Mouse (Mus musculus) intestine, postnatal 0 days (tissue): Measurements from ENCODE around the gene S1pr1. TPM values are rescaled to one million over a fixed set of nuclear protein-coding genes. Genes with fewer than 3 reads are reported as not detected.

ENCODE experiments used
- ATAC-seq: fragments of 200-750 bp; cut with Nextera tagmentation; 2 replicates; pipeline ENCODE4 v1.8.0; 2017; ENCODE audit warnings: mild to moderate bottlenecking, moderate TSS enrichment, moderate library complexity
- H3K27ac ChIP-seq: fragments of 300-500 bp; sonication (generic); 2 replicates; pipeline ENCODE4 v1.5.1; 2014; ENCODE audit warnings: mild to moderate bottlenecking, low read depth, low read length, moderate library complexity
- H3K27me3 ChIP-seq: fragments of 300-500 bp; sonication (generic); replicated peaks from 2 replicates; pipeline ENCODE4 v1.6.1; 2014; ENCODE audit warnings: low read length, mixed read lengths; ENCODE audit not compliant: control insufficient read depth, insufficient read depth
- H3K36me3 ChIP-seq: fragments of 300-500 bp; sonication (generic); 2 replicates; pipeline ENCODE4 v1.6.1; 2014; ENCODE audit warnings: mild to moderate bottlenecking, moderate library complexity; ENCODE audit not compliant: control insufficient read depth, insufficient read depth
- H3K4me1 ChIP-seq: fragments of 300-500 bp; sonication (generic); replicated peaks from 2 replicates; pipeline ENCODE4 v1.6.1; 2014; ENCODE audit warnings: antibody characterized with exemption, low read length, mixed read lengths; ENCODE audit not compliant: control insufficient read depth, insufficient read depth
- H3K4me2 ChIP-seq: fragments of 300-500 bp; sonication (generic); replicated peaks from 2 replicates; pipeline ENCODE4 v1.6.1; 2014; ENCODE audit warnings: low read depth, mild to moderate bottlenecking, moderate library complexity
- H3K4me3 ChIP-seq: fragments of 300-500 bp; sonication (generic); 2 replicates; pipeline ENCODE4 v1.5.1; 2014; ENCODE audit warnings: low read depth, low read length
- H3K9ac ChIP-seq: fragments of 300-500 bp; sonication (generic); 2 replicates; pipeline ENCODE4 v1.6.1; 2014; ENCODE audit warnings: mild to moderate bottlenecking, low read depth, low read length
- H3K9me3 ChIP-seq: fragments of 300-500 bp; sonication (generic); 2 replicates; pipeline ENCODE4 v1.6.1; 2016; ENCODE audit warnings: mixed run types; ENCODE audit not compliant: control insufficient read depth
- CTCF ChIP-seq: sonication (generic); IDR thresholded peaks from 2 replicates; pipeline ENCODE4 v1.5.1; 2016; ENCODE audit warnings: low read depth, mild to moderate bottlenecking, control low read depth, antibody characterized with exemption, moderate library complexity
- WGBS: fragments of 180-500 bp; shearing (Covaris S2); extraction: QIAGEN DNeasy Blood & Tissue Kit; methylation state at CpG from one replicate; pipeline ENCODE4 v1.1.7; 2014; 5-methylcytosine and 5-hydroxymethylcytosine counted together
- polyA plus RNA-seq: library from polyadenylated mRNA; unstranded; fragments of >200 nt; fragmentation: Nextera tagmentation; extraction: Ambion mirVana; gene quantifications from 2 replicates; pipeline ENCODE4 v1.2.1, GENCODE M21; 2015

The S1pr1 gene
- polyA plus RNA-seq, 1 experiment from 2014 or later: 7.6 TPM

DNA sequence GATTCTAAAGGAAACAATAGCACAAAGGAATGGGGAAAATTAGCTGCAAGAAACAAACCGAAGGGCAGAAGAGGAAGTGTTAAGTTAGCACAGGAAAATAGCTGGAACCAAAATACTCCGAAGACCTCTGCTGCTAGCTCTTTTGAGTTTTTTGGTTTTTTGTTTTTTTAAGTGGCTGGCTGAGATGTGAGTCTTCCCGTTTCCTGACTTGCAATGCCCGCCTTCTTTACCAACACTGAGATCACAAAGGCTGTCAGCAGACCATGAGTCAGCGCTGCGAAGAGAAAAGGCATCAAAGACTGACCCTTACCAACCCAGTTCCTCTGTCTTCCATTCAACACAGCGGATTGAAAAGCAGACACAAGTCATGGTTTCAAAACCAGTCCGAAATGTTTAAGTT, 25.5 kb downstream of the S1pr1 start:
- H3K27me3 ChIP-seq: no peaks in the 10 kb centered on the region
- no peak overlapping the region for H3K27ac ChIP-seq
- no peaks in the 10 kb centered on the region for H3K36me3 ChIP-seq
- H3K4me1 ChIP-seq: no peaks in the 10 kb centered on the region
- 59% methylated on average over 8 of the region's 8 CpGs for WGBS
- no peak overlapping the region for H3K4me2 ChIP-seq
- ATAC-seq: no peak
- no peak overlapping the region for H3K4me3 ChIP-seq
- no peak for TF ChIP-seq CTCF
- H3K9me3 ChIP-seq: no peaks in the 10 kb centered on the region
- no peak overlapping the region for H3K9ac ChIP-seq

DNA sequence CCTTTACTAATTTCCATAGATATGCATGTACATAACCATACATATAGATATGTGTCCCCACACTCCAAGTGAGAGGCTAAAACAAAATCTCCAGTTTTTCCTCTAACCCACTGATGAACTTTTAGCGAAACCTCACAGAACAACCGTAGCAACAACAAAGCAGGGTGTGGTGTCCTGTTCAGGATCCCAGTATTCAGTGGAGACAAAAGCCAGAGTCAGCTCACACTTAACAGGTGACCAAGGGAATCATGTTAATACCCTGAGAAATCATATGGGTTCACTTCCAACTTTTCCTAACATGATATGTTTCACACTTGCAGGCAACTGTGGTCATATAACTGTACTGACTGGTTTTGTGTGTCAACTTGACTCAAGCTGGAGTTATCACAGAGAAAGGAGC, 27.1 kb downstream of the S1pr1 start:
- Histone ChIP-seq H3K36me3 (no peaks in the 10 kb centered on the region), H3K9me3 (no peaks in the 10 kb centered on the region), H3K27ac (no peak overlapping the region), H3K9ac (no peak overlapping the region), H3K4me2 (no peak overlapping the region), H3K4me1 (no peaks in the 10 kb centered on the region), H3K27me3 (no peaks in the 10 kb centered on the region), H3K4me3 (no peak overlapping the region)
- TF ChIP-seq CTCF: no peak
- ATAC-seq: no peak
- WGBS: 84% methylated on average over 2 of the region's 2 CpGs

DNA sequence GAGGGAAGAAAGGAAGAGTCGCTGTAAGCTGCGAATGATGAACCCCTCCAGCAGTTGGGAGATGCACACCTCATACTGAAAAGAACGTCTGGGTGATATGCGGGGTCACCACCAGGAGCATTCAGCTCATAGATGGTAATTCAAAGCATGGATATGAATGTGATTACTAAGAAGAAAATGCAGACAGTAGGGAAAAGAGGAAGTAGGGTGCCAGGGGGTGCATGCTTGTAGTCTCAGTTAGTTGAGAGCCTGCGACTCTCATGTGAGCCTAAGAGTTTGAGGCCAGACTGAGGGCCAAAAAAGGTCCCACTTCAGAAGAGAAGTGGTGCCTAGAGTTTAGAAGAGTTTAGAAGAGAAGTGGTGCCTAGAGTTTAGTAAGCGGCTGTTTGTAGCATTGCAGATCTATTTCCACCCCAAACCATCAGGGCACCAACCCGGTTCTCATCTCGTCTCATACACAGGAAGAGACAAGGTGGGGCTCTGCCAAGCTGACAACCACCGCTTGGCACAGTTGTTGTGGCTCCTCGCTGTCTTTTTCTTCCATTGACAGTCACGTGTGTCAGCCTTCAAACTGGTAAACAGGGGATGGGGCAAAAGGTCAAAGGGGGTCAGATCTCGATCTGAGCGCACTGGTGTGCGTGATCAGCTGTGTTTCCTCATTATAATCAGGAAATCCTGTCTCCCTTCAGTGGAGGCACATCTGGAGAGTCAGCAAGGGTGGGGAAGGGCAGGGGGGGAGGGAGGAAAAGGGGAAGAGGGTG, 32.4 kb downstream of the S1pr1 start:
- Histone ChIP-seq H3K4me2 (no peak overlapping the region), H3K4me1 (no peaks in the 10 kb centered on the region), H3K4me3 (no peak overlapping the region), H3K27me3 (no peaks in the 10 kb centered on the region), H3K27ac (no peak overlapping the region), H3K9me3 (no peaks in the 10 kb centered on the region), H3K9ac (no peak overlapping the region), H3K36me3 (no peaks in the 10 kb centered on the region)
- no peak for ATAC-seq
- TF ChIP-seq CTCF: no peak
- 66% methylated on average over 14 of the region's 14 CpGs for WGBS

DNA sequence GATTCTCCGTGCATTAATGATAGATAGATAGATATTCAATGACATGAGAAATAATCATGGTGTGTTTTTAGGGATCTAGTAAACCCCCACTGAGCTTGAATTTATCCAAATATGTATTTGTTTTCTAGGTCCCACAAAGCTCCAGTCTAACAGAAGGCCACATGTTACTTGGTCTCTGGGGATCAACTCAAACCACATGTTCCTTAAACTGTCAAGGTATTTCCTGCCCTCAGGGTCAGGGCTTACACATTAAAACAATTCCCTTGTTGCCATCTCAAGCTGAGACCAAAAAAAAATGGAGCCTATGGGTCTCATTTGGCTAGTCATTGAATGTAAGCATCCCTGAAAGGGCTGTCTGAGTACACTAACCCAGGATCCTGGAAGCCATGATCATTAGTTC, 33.7 kb downstream of the S1pr1 start:
- no peak for TF ChIP-seq CTCF
- 90% methylated on average over 1 of the region's 1 CpGs for WGBS
- Histone ChIP-seq H3K9ac (no peak overlapping the region), H3K4me2 (no peak overlapping the region), H3K27ac (no peak overlapping the region), H3K9me3 (no peaks in the 10 kb centered on the region), H3K4me1 (no peaks in the 10 kb centered on the region), H3K27me3 (no peaks in the 10 kb centered on the region), H3K4me3 (no peak overlapping the region), H3K36me3 (no peaks in the 10 kb centered on the region)
- ATAC-seq: no peak

DNA sequence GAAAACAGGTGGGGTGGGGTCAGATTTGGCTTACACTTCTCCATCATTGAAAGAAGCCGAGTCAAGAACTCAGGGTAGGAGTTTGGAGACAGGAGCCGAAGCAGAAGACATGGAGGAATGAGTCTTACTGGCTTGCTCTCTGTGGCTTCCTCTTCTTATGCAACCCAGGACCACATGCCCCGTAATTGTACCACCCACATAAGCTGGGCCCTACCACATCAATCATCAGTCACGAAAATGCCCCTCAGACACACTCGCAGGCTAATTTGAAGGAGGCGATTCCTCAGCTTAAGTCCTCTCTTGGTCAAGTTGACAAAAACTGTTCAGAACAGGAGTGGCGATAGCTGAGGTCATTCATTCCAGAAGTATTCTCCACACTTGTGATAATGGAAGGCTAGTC, 35.9 kb downstream of the S1pr1 start:
- H3K9me3 ChIP-seq: no peaks in the 10 kb centered on the region
- H3K36me3 ChIP-seq: no peaks in the 10 kb centered on the region
- no peak for TF ChIP-seq CTCF
- H3K4me1 ChIP-seq: no peaks in the 10 kb centered on the region
- H3K27me3 ChIP-seq: no peaks in the 10 kb centered on the region
- no peak overlapping the region for H3K4me2 ChIP-seq
- 81% methylated on average over 7 of the region's 7 CpGs for WGBS
- H3K9ac ChIP-seq: no peak overlapping the region
- no peak for ATAC-seq
- no peak overlapping the region for H3K4me3 ChIP-seq
- no peak overlapping the region for H3K27ac ChIP-seq

DNA sequence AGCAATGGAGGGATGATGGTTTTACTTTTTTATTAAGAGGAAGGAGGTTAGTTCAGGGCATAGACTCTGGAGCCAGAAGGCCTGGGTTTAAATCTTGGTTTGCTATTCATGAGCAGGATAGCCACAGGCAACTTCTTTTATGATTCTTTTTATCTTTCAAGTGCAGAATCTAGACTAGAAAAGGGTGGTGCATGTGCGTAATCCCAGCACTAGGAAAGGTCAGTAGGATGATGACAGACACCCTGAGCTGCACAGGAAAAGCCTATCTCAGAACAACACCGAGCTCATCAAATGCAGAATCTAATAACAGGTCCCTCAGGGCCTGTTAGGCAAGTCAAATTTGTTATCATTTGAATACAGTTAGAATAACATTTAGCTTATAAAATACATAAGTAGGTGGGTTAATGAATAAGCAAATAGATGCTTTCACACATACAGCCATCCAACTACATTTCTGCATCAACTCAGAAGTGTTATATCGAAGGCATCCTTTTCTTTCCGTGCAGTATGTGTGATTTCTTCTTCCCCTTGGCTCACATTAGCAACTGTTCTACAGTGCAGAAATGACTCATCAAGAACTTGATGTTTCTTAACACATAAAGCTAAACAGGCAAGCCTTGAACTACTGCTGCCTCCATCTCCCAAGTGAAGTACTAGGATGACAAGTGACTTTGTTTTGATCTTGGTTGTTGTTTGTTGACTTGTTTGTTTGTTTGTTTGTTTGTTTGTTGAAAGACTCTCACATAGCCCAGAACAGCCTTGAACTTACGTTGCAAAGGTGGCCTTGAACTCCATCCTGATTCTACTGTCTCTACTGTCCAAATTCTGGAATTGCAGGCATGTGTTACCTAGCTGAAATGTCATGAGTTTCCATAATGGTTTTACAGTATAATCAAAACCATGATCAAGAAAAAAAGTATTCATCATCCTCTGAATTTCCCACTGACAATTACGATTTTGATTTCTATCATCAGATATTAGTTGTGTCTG, 39.0 kb downstream of the S1pr1 start:
- Histone ChIP-seq H3K36me3 (no peaks in the 10 kb centered on the region), H3K27ac (no peak overlapping the region), H3K9me3 (no peaks in the 10 kb centered on the region), H3K27me3 (no peaks in the 10 kb centered on the region), H3K4me3 (no peak overlapping the region), H3K4me2 (no peak overlapping the region), H3K9ac (no peak overlapping the region), H3K4me1 (no peaks in the 10 kb centered on the region)
- no peak for ATAC-seq
- WGBS: 87% methylated on average over 6 of the region's 6 CpGs
- no peak for TF ChIP-seq CTCF
